Mouse (Mus musculus) heart, adult 8-10 months (tissue): ENCODE measurements at regions not wholly inside any gene's neighbourhood (a gene's known extent, or its start where the extent isn't known, plus 50 kb on each side); places are given as distances from the start of the nearest gene placed in this dataset.

ENCODE experiments used
- DNase-seq: peaks from one replicate; pipeline ENCODE4 v3.0.0; 2022; ENCODE audit warnings: low spot score

- DNase-seq, result peak; percentile 0
These were observed 54.9 kb upstream of the Gpc3 start for GRCm38 (mm10) chrX:52668679-52669078.

- DNase-seq, result no peak
These were observed 65.3 kb upstream of the Gpc3 start for GRCm38 (mm10) chrX:52679045-52679444.

GRCm38 (mm10) chrX:52694392-52694791 is 80.6 kb upstream of the Gpc3 start:
- DNase-seq, result no peak

GRCm38 (mm10) chrX:52699615-52700014 is 85.9 kb upstream of the Gpc3 start:
- DNase-seq, result no peak

- DNase-seq, result no peak
These were observed 73.5 kb upstream of the Ccdc160 start for GRCm38 (mm10) chrX:52717495-52717894.

GRCm38 (mm10) chrX:52738116-52738515 is 52.9 kb upstream of the Ccdc160 start:
- no peak for DNase-seq
